Mouse (Mus musculus): Measurements from ENCODE around the gene Chd9.

Chd9 gene

GRCm38 (mm10) chr8:90869920-90870777 is 42.0 kb downstream of the Chd9 start:
- in situ Hi-C loops (cut with MboI, MseI), result loop anchor here (5.0 kb wide), 1 partner anchor 38 kb away; no protein-coding TSS in a partner anchor

GRCm38 (mm10) chr8:90871375-90872080 is 43.4 kb downstream of the Chd9 start:
- in situ Hi-C loops (cut with MboI, MseI), result no loop called here

- in situ Hi-C loops (cut with MboI, MseI), result no loop called here
Observed at GRCm38 (mm10) chr8:90873051-90873450, 44.9 kb downstream of the Chd9 start.

GRCm38 (mm10) chr8:90876213-90876721 is 48.1 kb downstream of the Chd9 start:
- in situ Hi-C loops (cut with MboI, MseI), result loop anchor here (25.0 kb wide), 1 partner anchor 436 kb away; the partner anchor contains the start of genes Fto and Rpgrip1l

GRCm38 (mm10) chr8:90876722-90877429 is 48.7 kb downstream of the Chd9 start:
- in situ Hi-C loops (cut with MboI, MseI), result loop anchor here (25.0 kb wide), 1 partner anchor 435 kb away; the partner anchor contains the start of genes Fto and Rpgrip1l

- in situ Hi-C loops (cut with MboI, MseI), result loop anchor here (25.0 kb wide), 1 partner anchor 435 kb away; the partner anchor contains the start of genes Fto and Rpgrip1l
Observed at GRCm38 (mm10) chr8:90877430-90877975, 49.4 kb downstream of the Chd9 start.

GRCm38 (mm10) chr8:90878551-90878950 is 50.4 kb downstream of the Chd9 start:
- in situ Hi-C loops (cut with MboI, MseI), result loop anchor here (25.0 kb wide), 1 partner anchor 434 kb away; the partner anchor contains the start of genes Fto and Rpgrip1l

GRCm38 (mm10) chr8:90880041-90880440 is 51.9 kb downstream of the Chd9 start:
- in situ Hi-C loops (cut with MboI, MseI), result loop anchor here (25.0 kb wide), 1 partner anchor 432 kb away; the partner anchor contains the start of genes Fto and Rpgrip1l

GRCm38 (mm10) chr8:90881181-90881580 is 53.0 kb downstream of the Chd9 start:
- in situ Hi-C loops (cut with MboI, MseI), result loop anchor here (25.0 kb wide), 1 partner anchor 431 kb away; the partner anchor contains the start of genes Fto and Rpgrip1l

GRCm38 (mm10) chr8:90882088-90882691 is 54.0 kb downstream of the Chd9 start:
- in situ Hi-C loops (cut with MboI, MseI), result loop anchor here (25.0 kb wide), 1 partner anchor 430 kb away; the partner anchor contains the start of genes Fto and Rpgrip1l

- in situ Hi-C loops (cut with MboI, MseI), result loop anchor here (25.0 kb wide), 1 partner anchor 426 kb away; the partner anchor contains the start of genes Fto and Rpgrip1l
Observed at GRCm38 (mm10) chr8:90885671-90886368, 57.7 kb downstream of the Chd9 start.

GRCm38 (mm10) chr8:90886369-90886712 is 58.2 kb downstream of the Chd9 start:
- in situ Hi-C loops (cut with MboI, MseI), result loop anchor here (25.0 kb wide), 1 partner anchor 426 kb away; the partner anchor contains the start of genes Fto and Rpgrip1l

GRCm38 (mm10) chr8:90887328-90887727 is 59.2 kb downstream of the Chd9 start:
- in situ Hi-C loops (cut with MboI, MseI), result loop anchor here (25.0 kb wide), 1 partner anchor 425 kb away; the partner anchor contains the start of genes Fto and Rpgrip1l

- in situ Hi-C loops (cut with MboI, MseI), result loop anchor here (25.0 kb wide), 1 partner anchor 420 kb away; the partner anchor contains the start of genes Fto and Rpgrip1l
Observed at GRCm38 (mm10) chr8:90891872-90892578, 63.9 kb downstream of the Chd9 start.

- in situ Hi-C loops (cut with MboI, MseI), result loop anchor here (25.0 kb wide), 1 partner anchor 420 kb away; the partner anchor contains the start of genes Fto and Rpgrip1l
Observed at GRCm38 (mm10) chr8:90892579-90892919, 64.4 kb downstream of the Chd9 start.

GRCm38 (mm10) chr8:90894231-90894914 is 66.2 kb downstream of the Chd9 start:
- in situ Hi-C loops (cut with MboI, MseI), result loop anchor here (25.0 kb wide), 1 partner anchor 418 kb away; the partner anchor contains the start of genes Fto and Rpgrip1l

- in situ Hi-C loops (cut with MboI, MseI), result loop anchor here (25.0 kb wide), 1 partner anchor 415 kb away; the partner anchor contains the start of genes Fto and Rpgrip1l
Observed at GRCm38 (mm10) chr8:90897343-90897742, 69.2 kb downstream of the Chd9 start.

GRCm38 (mm10) chr8:90898578-90898977 is 70.4 kb downstream of the Chd9 start:
- in situ Hi-C loops (cut with MboI, MseI), result loop anchor here (25.0 kb wide), 1 partner anchor 414 kb away; the partner anchor contains the start of genes Fto and Rpgrip1l
